In the genomic region with DNA sequence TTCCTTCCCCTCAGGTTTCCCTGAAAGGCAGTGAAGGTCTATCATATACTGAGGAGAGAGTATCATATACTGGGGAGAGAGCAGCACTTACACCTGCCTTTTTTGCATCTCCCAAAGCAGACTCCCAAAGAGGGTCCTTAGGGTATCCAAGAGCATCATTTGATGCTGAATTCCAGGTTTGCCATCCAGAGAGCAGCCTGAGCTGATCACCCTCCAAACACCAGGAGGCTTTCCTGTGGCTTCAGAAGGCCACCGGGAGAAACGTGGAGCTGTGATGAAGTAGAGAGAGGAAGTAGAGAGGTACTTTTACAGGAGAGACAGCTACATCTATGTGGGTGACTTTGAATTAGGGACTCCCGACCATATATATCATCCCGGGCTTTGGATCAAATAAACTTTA, we compare ENCODE assay signal across 8 mouse cellular contexts. TPM values are rescaled to one million over a fixed set of nuclear protein-coding genes. Genes with fewer than 3 reads are reported as not detected.
DNase-seq lines count a peak whose midpoint lies in the region; ATAC-seq and TF ChIP-seq lines count a peak whose summit lies in the region.

No protein-coding gene starts in this region.

- no peak for DNase-seq in heart, postnatal 4 days
- DNase-seq in CH12.LX (ENCODE audit: extremely low read depth), result no peak
- DNase-seq in hindbrain, embryonic 10.5 days (ENCODE audit: low spot score), result no peak
- DNase-seq in cerebellum, adult 9-10 months, result no peak
- no peak for DNase-seq in spleen, postnatal 36 days (ENCODE audit: low spot score in 2 of 2)
- no peak for DNase-seq in thymus, postnatal 36 days

- TF ChIP-seq EP300 in CH12.LX (IDR thresholded peaks at IDR 0.05; ENCODE audit: low read length), result no peak

- peaks cover 27% of the 10 kb centered on the region for H3K4me1 ChIP-seq in heart, embryonic 11.5 days (ENCODE audit: control insufficient read depth, insufficient read depth, low read length)
- H3K4me1 ChIP-seq in CH12.LX (ENCODE audit: control insufficient read depth in 1 of 2, insufficient read depth in 2 of 2), result peaks cover 16 to 51% of the 10 kb centered on the region in 2 experiments
- H3K4me1 ChIP-seq in hindbrain, embryonic 10.5 days (replicated peaks), result peaks cover 60% of the 10 kb centered on the region
- peaks cover 12% of the 10 kb centered on the region for H3K4me1 ChIP-seq in liver, embryonic 16.5 days (ENCODE audit: control insufficient read depth, low read depth, low read length)

- no peak for TF ChIP-seq CTCF in CH12.LX (conservative IDR thresholded peaks at IDR 0.05 in 1 of 2, IDR thresholded peaks at IDR 0.05 in 1 of 2; ENCODE audit: low read depth in 2 of 2, low read length in 2 of 2)

- TF ChIP-seq RAD21 in CH12.LX (IDR thresholded peaks at IDR 0.05; ENCODE audit: low read depth, low read length), result no peak

- peak overlapping the region; percentile 99 for H3K4me2 ChIP-seq in heart, embryonic 11.5 days
- H3K4me2 ChIP-seq in CH12.LX (ENCODE audit: insufficient read depth, low read depth, poor library complexity, severe bottlenecking), result peak overlapping the region; percentile 58
- peak overlapping the region; percentile 69 for H3K4me2 ChIP-seq in liver, embryonic 16.5 days (ENCODE audit: low read depth, low read length)

- 26% methylated on average over 4 of the region's 4 CpGs for WGBS in heart, embryonic 11.5 days (ENCODE audit: insufficient replicate concordance)
- 27% methylated on average over 4 of the region's 4 CpGs for WGBS in hindbrain, embryonic 10.5 days
- WGBS in liver, embryonic 16.5 days (ENCODE audit: insufficient replicate concordance), result 30% methylated on average over 4 of the region's 4 CpGs

- in situ Hi-C loops in CH12.LX (cut with MboI; ENCODE audit: low pct_ligation_motif_present, low pct_unique_long_range_greater_than_20kb, low sequenced_read_pairs), result loop anchor here (10.0 to 25.0 kb wide), 2 partner anchors 123 to 1140 kb away; a partner anchor contains a TSS

- no peak for ATAC-seq in heart, embryonic 11.5 days (replicated peaks; ENCODE audit: insufficient number of reproducible peaks, low FRiP score, low TSS enrichment)
- no peak for ATAC-seq in liver, embryonic 16.5 days (ENCODE audit: low read depth)

- H3K27me3 ChIP-seq in heart, embryonic 11.5 days (ENCODE audit: control insufficient read depth, insufficient read depth, low read length), result no peaks in the 10 kb centered on the region
- H3K27me3 ChIP-seq in CH12.LX (replicated peaks), result no peaks in the 10 kb centered on the region
- H3K27me3 ChIP-seq in hindbrain, embryonic 10.5 days (ENCODE audit: insufficient read depth, poor library complexity, severe bottlenecking), result peaks cover 32% of the 10 kb centered on the region
- H3K27me3 ChIP-seq in liver, embryonic 16.5 days (ENCODE audit: control insufficient read depth, insufficient read depth, low read depth, low read length), result peaks cover 52% of the 10 kb centered on the region

- H3K9ac ChIP-seq in heart, embryonic 11.5 days (ENCODE audit: low read depth, low read length), result peak overlapping the region; percentile 86
- peak overlapping the region; percentile 90 for H3K9ac ChIP-seq in CH12.LX (ENCODE audit: insufficient read depth, low read depth)
- H3K9ac ChIP-seq in liver, embryonic 16.5 days (ENCODE audit: low read depth, low read length), result no peak overlapping the region

- H3K79me2 ChIP-seq in CH12.LX (replicated peaks; ENCODE audit: control insufficient read depth, extremely low read depth, insufficient read depth, poor library complexity, severe bottlenecking), result peaks cover 74% of the 10 kb centered on the region

- no peak for TF ChIP-seq POLR2A in CH12.LX (IDR thresholded peaks at IDR 0.05; ENCODE audit: low read depth, low read length)

- dilution Hi-C loops in CH12.LX (cut with MboI; ENCODE audit: extremely low pct_ligation_motif_present, extremely low pct_unique_long_range_greater_than_20kb, low sequenced_read_pairs), result no loop called here

- H3K27ac ChIP-seq in heart, embryonic 11.5 days (ENCODE audit: low read depth, low read length), result peak overlapping the region; percentile 95; the same call in 1 of the 2 replicates
- peak overlapping the region; percentile 76 for H3K27ac ChIP-seq in CH12.LX (ENCODE audit: insufficient read depth, low read depth)
- H3K27ac ChIP-seq in hindbrain, embryonic 10.5 days, result no peak overlapping the region
- H3K27ac ChIP-seq in liver, embryonic 16.5 days (ENCODE audit: low read length), result no peak overlapping the region

- no peaks in the 10 kb centered on the region for H3K9me3 ChIP-seq in heart, embryonic 11.5 days (replicated peaks; ENCODE audit: control insufficient read depth, low read length)
- H3K9me3 ChIP-seq in CH12.LX (replicated peaks; ENCODE audit: low read length), result no peaks in the 10 kb centered on the region
- H3K9me3 ChIP-seq in hindbrain, embryonic 10.5 days, result no peaks in the 10 kb centered on the region
- no peaks in the 10 kb centered on the region for H3K9me3 ChIP-seq in liver, embryonic 16.5 days (replicated peaks; ENCODE audit: control insufficient read depth, low read length)

- no peaks in the 10 kb centered on the region for H3K36me3 ChIP-seq in heart, embryonic 11.5 days (ENCODE audit: control insufficient read depth, insufficient read depth, low read length)
- peaks cover 4 to 32% of the 10 kb centered on the region in 2 experiments for H3K36me3 ChIP-seq in CH12.LX (replicated peaks in 1 of 2; ENCODE audit: control insufficient read depth in 1 of 2, insufficient read depth in 1 of 2, low read length in 1 of 2)
- no peaks in the 10 kb centered on the region for H3K36me3 ChIP-seq in hindbrain, embryonic 10.5 days
- H3K36me3 ChIP-seq in liver, embryonic 16.5 days (ENCODE audit: control insufficient read depth, insufficient read depth), result no peaks in the 10 kb centered on the region

- H3K4me3 ChIP-seq in heart, embryonic 11.5 days (ENCODE audit: low read depth, low read length), result peak overlapping the region; percentile 96
- H3K4me3 ChIP-seq in CH12.LX (replicated peaks in 1 of 3; ENCODE audit: low read depth in 2 of 3, low read length in 2 of 3, poor library complexity in 1 of 3), result peak overlapping the region; percentile 60 to 76 (median 74)
- H3K4me3 ChIP-seq in hindbrain, embryonic 10.5 days, result peak overlapping the region; percentile 71
- peak overlapping the region; percentile 59 for H3K4me3 ChIP-seq in liver, embryonic 16.5 days (ENCODE audit: low read depth, low read length)

TF ChIP-seq in CH12.LX, 34 proteins besides CTCF, POLR2A, EP300 and RAD21:
- no peak for TF ChIP-seq CHD2 (IDR thresholded peaks at IDR 0.05; ENCODE audit: low read length)
- no peak for TF ChIP-seq USF1 (IDR thresholded peaks at IDR 0.05; ENCODE audit: low read depth, low read length)
- no peak for TF ChIP-seq SMC3 (IDR thresholded peaks at IDR 0.05; ENCODE audit: low read depth, low read length)
- no peak for TF ChIP-seq MAFK (IDR thresholded peaks at IDR 0.05; ENCODE audit: insufficient replicate concordance, low read length)
- no peak for TF ChIP-seq NELFE (IDR thresholded peaks at IDR 0.05; ENCODE audit: low read depth, low read length)
- TF ChIP-seq POLR2AphosphoS2 (IDR thresholded peaks at IDR 0.05; ENCODE audit: low read depth, low read length), result no peak
- TF ChIP-seq MAZ (IDR thresholded peaks at IDR 0.05; ENCODE audit: low read depth, low read length), result no peak
- no peak for TF ChIP-seq ZMIZ1 (IDR thresholded peaks at IDR 0.05; ENCODE audit: low read depth, low read length)
- no peak for TF ChIP-seq MYC (IDR thresholded peaks at IDR 0.05; ENCODE audit: low read depth, low read length)
- no peak for TF ChIP-seq SIN3A (IDR thresholded peaks at IDR 0.05; ENCODE audit: low read length)
- no peak for TF ChIP-seq TCF12 (IDR thresholded peaks at IDR 0.05; ENCODE audit: low read depth, low read length)
- TF ChIP-seq MEF2A (IDR thresholded peaks at IDR 0.05; ENCODE audit: borderline replicate concordance, low read depth, low read length), result no peak
- TF ChIP-seq GABPA (IDR thresholded peaks at IDR 0.05; ENCODE audit: insufficient replicate concordance, low read depth, low read length), result no peak
- TF ChIP-seq MXI1 (IDR thresholded peaks at IDR 0.05; ENCODE audit: low read depth, low read length), result no peak
- TF ChIP-seq JUND (conservative IDR thresholded peaks at IDR 0.05; ENCODE audit: low read depth, low read length), result no peak

RNA-seq across cellular contexts. Expression of a gene that starts 3.1 kb away (rescaled TPM):
- 35.3 and 42.3 TPM in 2 replicates for polyA plus RNA-seq in heart, embryonic 11.5 days (2014; fragmentation: Nextera tagmentation; extraction: Ambion mirVana)
- 10 to 100 TPM; 24.6 to 27.7 TPM for total RNA-seq in heart, postnatal 4 days (2021)
- 24.4 and 30.0 TPM in 2 replicates for total RNA-seq in CH12.LX (2012; rRNA removed)
- 23.5 and 27.8 TPM in 2 replicates for total RNA-seq in CH12.LX (2014; rRNA removed)
- polyA plus RNA-seq in CH12.LX (2012; ENCODE audit: insufficient read length, low read depth), result 34.5 and 34.6 TPM in 2 replicates
- polyA plus RNA-seq in hindbrain, embryonic 10.5 days (2016; fragmentation: Nextera tagmentation; extraction: Ambion mirVana), result 21.9 and 25.9 TPM in 2 replicates
- polyA plus RNA-seq in liver, embryonic 16.5 days (2015; fragmentation: Nextera tagmentation; extraction: Ambion mirVana), result 6.6 and 7.4 TPM in 2 replicates

RNA-seq across cellular contexts. Expression of a gene that starts 48.3 kb away (rescaled TPM):
- 47.7 and 54.7 TPM in 2 replicates for polyA plus RNA-seq in heart, embryonic 11.5 days (2014; fragmentation: Nextera tagmentation; extraction: Ambion mirVana)
- 10 to 100 TPM; 48.1 to 48.8 TPM for total RNA-seq in heart, postnatal 4 days (2021)
- 59.6 and 74.1 TPM in 2 replicates for total RNA-seq in CH12.LX (2012; rRNA removed)
- 68.5 and 74.6 TPM in 2 replicates for total RNA-seq in CH12.LX (2014; rRNA removed)
- polyA plus RNA-seq in CH12.LX (2012; ENCODE audit: insufficient read length, low read depth), result 191 and 193 TPM in 2 replicates
- 38.3 and 44.5 TPM in 2 replicates for polyA plus RNA-seq in hindbrain, embryonic 10.5 days (2016; fragmentation: Nextera tagmentation; extraction: Ambion mirVana)
- 26.8 and 27.2 TPM in 2 replicates for polyA plus RNA-seq in liver, embryonic 16.5 days (2015; fragmentation: Nextera tagmentation; extraction: Ambion mirVana)

Comparison
In these comparisons a context has a peak if more than half of its experiments do, and no peak if none do; other contexts are left out.
1. H3K27ac ChIP-seq: peak in heart, embryonic 11.5 days (single experiment) and CH12.LX (single experiment); none in hindbrain, embryonic 10.5 days (single experiment) and liver, embryonic 16.5 days (single experiment).
2. Peak in every context shown above with its lines, with median percentiles within 50 percentile points of each other: H3K4me2 ChIP-seq and H3K4me3 ChIP-seq.